Mouse (Mus musculus) midbrain, embryonic 15.5 days (tissue): ENCODE measurements around the gene Disp2. TPM values are rescaled to one million over a fixed set of nuclear protein-coding genes. Genes with fewer than 3 reads are reported as not detected.
A peak's percentile ranks its signal among the peaks of the same experiment; 100 is the strongest.

Experiments used
- ATAC-seq: fragments of 200-750 bp; cut with Nextera tagmentation; replicated peaks from 2 replicates; pipeline ENCODE4 v1.8.0; 2017; ENCODE audit warnings: moderate TSS enrichment
- H3K27ac ChIP-seq: fragments of 300-500 bp; sonication (generic); 2 replicates; pipeline ENCODE4 v1.5.1; 2015; ENCODE audit warnings: mild to moderate bottlenecking, inconsistent platforms
- H3K27me3 ChIP-seq: fragments of 300-500 bp; sonication (generic); replicated peaks from 2 replicates; pipeline ENCODE4 v1.6.1; 2015; ENCODE audit warnings: inconsistent platforms
- H3K36me3 ChIP-seq: fragments of 300-500 bp; sonication (generic); replicated peaks from 2 replicates; pipeline ENCODE4 v1.6.1; 2015; ENCODE audit warnings: inconsistent platforms
- H3K4me1 ChIP-seq: fragments of 300-500 bp; sonication (generic); 2 replicates; pipeline ENCODE4 v1.6.1; 2015; ENCODE audit warnings: inconsistent platforms
- H3K4me2 ChIP-seq: fragments of 300-500 bp; sonication (generic); 2 replicates; pipeline ENCODE4 v1.6.1; 2015; ENCODE audit warnings: inconsistent platforms, mild to moderate bottlenecking, moderate library complexity
- H3K4me3 ChIP-seq: fragments of 300-500 bp; sonication (generic); 2 replicates; pipeline ENCODE4 v1.5.1; 2015; ENCODE audit warnings: mild to moderate bottlenecking, inconsistent platforms
- H3K9ac ChIP-seq: fragments of 300-500 bp; sonication (generic); 2 replicates; pipeline ENCODE4 v1.6.1; 2015; ENCODE audit warnings: mild to moderate bottlenecking, inconsistent platforms
- H3K9me3 ChIP-seq: fragments of 300-500 bp; sonication (generic); 2 replicates; pipeline ENCODE4 v1.6.1; 2016; ENCODE audit warnings: inconsistent platforms
- WGBS: fragments of 180-500 bp; shearing (Covaris S2); methylation state at CpG from one replicate; pipeline ENCODE4 v1.1.7; 2015; ENCODE audit warnings: mixed read lengths; 5-methylcytosine and 5-hydroxymethylcytosine counted together
- polyA plus RNA-seq: library from polyadenylated mRNA; unstranded; fragments of >200 nt; fragmentation: Nextera tagmentation; extraction: Ambion mirVana; gene quantifications from 2 replicates; pipeline ENCODE4 v1.2.1, GENCODE M21; 2015

Disp2 gene
- polyA plus RNA-seq, 1 experiment from 2014 or later = 75.2 TPM

DNA sequence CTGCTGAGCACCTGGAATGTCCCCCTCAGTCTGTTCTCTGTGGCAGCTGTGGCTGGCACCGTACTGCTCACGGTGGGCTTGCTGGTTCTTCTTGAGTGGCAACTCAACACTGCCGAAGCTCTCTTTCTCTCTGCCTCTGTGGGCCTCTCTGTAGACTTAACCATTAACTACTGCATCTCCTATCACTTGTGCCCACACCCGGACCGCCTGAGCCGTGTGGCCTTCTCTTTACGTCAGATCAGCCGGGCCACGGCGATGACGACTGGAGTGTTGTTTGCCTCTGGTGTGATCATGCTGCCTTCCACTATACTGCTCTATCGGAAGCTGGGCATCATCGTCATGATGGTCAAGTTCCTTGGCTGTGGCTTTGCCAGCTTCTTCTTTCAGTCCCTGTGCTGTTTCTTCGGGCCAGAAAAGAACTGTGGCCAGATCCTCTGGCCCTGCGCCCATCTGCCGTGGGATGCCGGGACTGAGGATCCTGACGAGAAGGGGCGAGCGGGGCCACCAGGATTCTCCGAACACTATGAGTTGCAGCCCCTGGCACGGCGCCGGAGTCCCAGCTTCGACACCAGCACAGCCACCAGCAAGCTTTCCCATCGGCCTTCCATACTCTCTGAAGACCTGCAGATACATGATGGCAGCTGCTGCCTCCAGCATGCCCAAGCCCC is 12.2 kb downstream of the Disp2 start:
- 92% methylated on average over 26 of the region's 26 CpGs for WGBS
- no peak overlapping the region for H3K9ac ChIP-seq
- no peak for ATAC-seq
- peaks cover 8% of the 10 kb centered on the region; the same call in 1 of the 2 replicates for H3K27me3 ChIP-seq
- no peak overlapping the region for H3K27ac ChIP-seq
- no peak overlapping the region for H3K4me3 ChIP-seq
- no peaks in the 10 kb centered on the region for H3K9me3 ChIP-seq
- no peak overlapping the region for H3K4me2 ChIP-seq
- H3K4me1 ChIP-seq = peaks cover 8% of the 10 kb centered on the region; the same call in 1 of the 2 replicates
- peaks cover 41% of the 10 kb centered on the region for H3K36me3 ChIP-seq

DNA sequence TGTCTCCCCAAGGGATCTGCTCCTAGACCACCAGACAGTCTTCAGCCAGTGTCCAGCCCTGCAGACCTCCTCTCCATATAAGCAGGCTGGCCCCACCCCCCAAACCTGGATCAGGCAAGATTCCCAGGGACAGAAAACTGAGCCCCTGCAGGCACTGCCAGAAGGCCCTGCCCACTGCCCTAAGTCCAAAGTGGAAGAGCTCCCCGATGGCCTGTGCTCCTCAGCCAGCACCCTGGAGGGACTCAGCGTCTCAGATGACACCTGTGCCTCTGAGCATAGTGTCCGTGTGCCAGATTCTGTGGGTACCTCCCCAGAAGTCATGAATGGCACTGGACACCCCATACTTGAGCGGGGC is 12.7 kb downstream of the Disp2 start:
- H3K4me1 ChIP-seq = peaks cover 8% of the 10 kb centered on the region; the same call in 1 of the 2 replicates
- peaks cover 35% of the 10 kb centered on the region for H3K36me3 ChIP-seq
- no peak overlapping the region for H3K9ac ChIP-seq
- H3K27ac ChIP-seq = no peak overlapping the region
- ATAC-seq = no peak
- no peak overlapping the region for H3K4me2 ChIP-seq
- no peaks in the 10 kb centered on the region for H3K9me3 ChIP-seq
- peaks cover 8% of the 10 kb centered on the region; the same call in 1 of the 2 replicates for H3K27me3 ChIP-seq
- WGBS = 86% methylated on average over 4 of the region's 4 CpGs
- H3K4me3 ChIP-seq = no peak overlapping the region

DNA sequence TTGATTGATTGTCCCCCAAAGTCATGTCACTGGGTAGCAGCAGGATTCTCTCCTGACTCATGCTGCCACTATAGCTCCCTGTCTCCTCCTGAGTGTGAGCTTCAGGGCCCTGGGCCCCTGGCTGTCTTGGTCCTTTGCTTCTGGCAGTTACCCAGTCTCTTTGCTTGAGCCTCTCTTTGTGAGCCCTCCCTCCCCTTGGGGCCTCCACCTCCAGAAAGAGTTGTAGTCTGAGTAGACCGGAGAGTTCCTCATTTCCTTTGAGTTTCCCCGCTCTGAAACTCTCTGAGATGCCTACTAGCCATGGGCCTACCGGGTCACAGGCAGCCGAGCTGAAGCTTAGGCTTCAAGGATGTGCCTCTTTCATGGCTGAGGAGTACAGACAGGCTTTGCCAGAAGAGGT is 14.1 kb downstream of the Disp2 start:
- Histone ChIP-seq H3K4me3 (no peak overlapping the region), H3K27ac (no peak overlapping the region), H3K4me2 (no peak overlapping the region), H3K4me1 (peaks cover 8% of the 10 kb centered on the region; the same call in 1 of the 2 replicates), H3K36me3 (peaks cover 30% of the 10 kb centered on the region), H3K27me3 (peaks cover 8% of the 10 kb centered on the region; the same call in 1 of the 2 replicates), H3K9me3 (no peaks in the 10 kb centered on the region; the same call in 1 of the 2 replicates), H3K9ac (no peak overlapping the region)
- no peak for ATAC-seq
- WGBS = 92% methylated on average over 4 of the region's 4 CpGs

DNA sequence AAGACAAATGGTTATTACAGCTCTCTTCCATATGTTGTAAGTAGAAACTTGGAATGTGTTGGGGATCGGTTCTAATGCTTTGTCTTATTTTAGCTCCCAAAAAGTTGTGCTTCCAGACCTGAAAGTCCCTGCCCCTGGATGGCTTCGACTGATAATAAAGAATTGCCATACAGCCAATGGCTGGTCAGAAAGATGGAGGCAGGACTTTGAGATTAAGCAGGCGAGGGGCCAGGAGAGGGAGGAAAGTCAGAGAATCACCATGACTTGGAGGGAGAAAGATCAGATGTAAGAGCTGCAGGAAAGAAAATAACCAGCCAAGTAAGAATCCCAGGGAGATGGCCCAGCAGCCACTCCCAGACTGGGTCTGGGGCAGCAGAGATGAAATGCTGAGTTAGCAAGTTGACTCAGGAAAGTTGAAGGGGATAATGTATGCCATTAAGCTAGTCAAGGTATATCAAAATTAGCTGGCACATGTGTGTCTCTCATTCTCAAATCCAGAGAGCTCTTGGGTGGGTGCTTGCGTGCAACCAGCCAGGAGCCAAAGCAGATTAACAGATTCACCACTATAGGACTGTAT is 23.1 kb downstream of the Disp2 start:
- no peak overlapping the region for H3K27ac ChIP-seq
- no peak overlapping the region for H3K4me2 ChIP-seq
- no peaks in the 10 kb centered on the region; the same call in 1 of the 2 replicates for H3K9me3 ChIP-seq
- H3K36me3 ChIP-seq = no peaks in the 10 kb centered on the region
- no peak overlapping the region for H3K4me3 ChIP-seq
- H3K4me1 ChIP-seq = no peaks in the 10 kb centered on the region
- WGBS = 74% methylated on average over 4 of the region's 4 CpGs
- H3K27me3 ChIP-seq = no peaks in the 10 kb centered on the region
- no peak overlapping the region for H3K9ac ChIP-seq
- no peak for ATAC-seq

DNA sequence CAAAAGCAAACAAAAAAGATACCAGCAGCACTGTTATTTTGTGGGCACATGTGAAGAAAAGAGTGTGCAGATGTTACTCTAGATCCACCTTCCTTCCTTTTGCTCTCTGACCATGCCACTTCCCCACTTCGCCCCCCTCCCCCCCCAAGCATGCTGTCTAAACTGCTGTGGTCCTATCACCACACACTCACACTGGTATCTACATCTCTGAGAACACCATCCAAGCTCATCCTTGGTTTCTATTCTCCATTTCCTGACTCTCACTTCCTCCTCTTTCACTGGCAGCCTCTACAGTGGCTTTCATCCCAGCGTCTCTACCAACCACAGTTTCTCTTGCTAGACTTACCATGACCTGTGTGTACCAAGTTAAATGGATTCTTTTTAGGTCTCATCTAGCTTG is 25.0 kb downstream of the Disp2 start:
- Histone ChIP-seq H3K4me3 (no peak overlapping the region), H3K4me2 (no peak overlapping the region), H3K27ac (no peak overlapping the region), H3K36me3 (no peaks in the 10 kb centered on the region), H3K4me1 (no peaks in the 10 kb centered on the region), H3K9ac (no peak overlapping the region), H3K27me3 (no peaks in the 10 kb centered on the region), H3K9me3 (no peaks in the 10 kb centered on the region)
- no peak for ATAC-seq
- 82% methylated on average over 2 of the region's 2 CpGs for WGBS

DNA sequence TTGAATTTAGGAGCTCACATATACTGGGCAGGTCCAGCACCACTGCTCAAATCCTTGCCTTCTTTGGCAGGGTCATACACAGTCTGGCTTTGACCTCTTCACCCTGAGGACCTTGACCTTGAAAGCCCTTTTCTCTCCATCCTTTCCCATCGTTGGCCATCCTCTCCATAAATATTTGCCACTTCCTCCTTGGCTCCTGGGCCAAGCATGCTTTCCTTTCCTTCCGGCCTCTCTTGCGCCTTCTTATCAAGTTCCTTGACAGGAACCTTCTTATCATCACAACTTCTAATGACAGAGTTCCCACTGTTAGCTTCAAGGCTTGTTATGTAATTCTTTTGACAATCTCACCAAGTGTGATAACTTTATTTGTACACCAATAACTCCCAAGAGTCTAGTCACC is 25.6 kb downstream of the Disp2 start:
- WGBS = 87% methylated on average over 3 of the region's 3 CpGs
- Histone ChIP-seq H3K27ac (no peak overlapping the region), H3K36me3 (no peaks in the 10 kb centered on the region), H3K4me3 (no peak overlapping the region), H3K9ac (no peak overlapping the region), H3K4me1 (no peaks in the 10 kb centered on the region), H3K4me2 (no peak overlapping the region), H3K27me3 (no peaks in the 10 kb centered on the region), H3K9me3 (no peaks in the 10 kb centered on the region)
- ATAC-seq = no peak

DNA sequence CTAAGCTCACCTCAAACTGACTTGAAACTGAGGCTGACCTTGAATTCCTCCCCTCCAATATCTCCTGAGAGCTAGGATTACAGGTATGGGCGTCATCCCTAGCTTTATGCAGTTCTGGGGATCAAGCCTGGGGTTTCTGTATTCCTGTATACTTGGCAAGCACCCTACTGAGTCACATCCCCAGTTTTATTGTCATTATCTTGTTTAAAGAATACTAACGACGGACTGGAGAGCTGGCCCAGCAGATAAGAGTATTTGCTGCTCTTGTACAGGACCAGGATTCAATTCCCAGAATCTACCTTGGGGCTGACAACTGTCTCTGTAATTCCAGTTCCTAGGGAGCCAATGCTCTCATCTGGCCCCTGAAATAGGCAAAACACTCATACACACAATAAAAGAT is 26.2 kb downstream of the Disp2 start:
- Histone ChIP-seq H3K36me3 (no peaks in the 10 kb centered on the region), H3K27me3 (no peaks in the 10 kb centered on the region), H3K9ac (no peak overlapping the region), H3K27ac (no peak overlapping the region), H3K9me3 (0 out of 2 replicates have a peak, but pooled peaks cover 1% of the 10 kb centered on the region), H3K4me2 (no peak overlapping the region), H3K4me1 (no peaks in the 10 kb centered on the region), H3K4me3 (no peak overlapping the region)
- 41% methylated on average over 3 of the region's 3 CpGs for WGBS
- no peak for ATAC-seq

DNA sequence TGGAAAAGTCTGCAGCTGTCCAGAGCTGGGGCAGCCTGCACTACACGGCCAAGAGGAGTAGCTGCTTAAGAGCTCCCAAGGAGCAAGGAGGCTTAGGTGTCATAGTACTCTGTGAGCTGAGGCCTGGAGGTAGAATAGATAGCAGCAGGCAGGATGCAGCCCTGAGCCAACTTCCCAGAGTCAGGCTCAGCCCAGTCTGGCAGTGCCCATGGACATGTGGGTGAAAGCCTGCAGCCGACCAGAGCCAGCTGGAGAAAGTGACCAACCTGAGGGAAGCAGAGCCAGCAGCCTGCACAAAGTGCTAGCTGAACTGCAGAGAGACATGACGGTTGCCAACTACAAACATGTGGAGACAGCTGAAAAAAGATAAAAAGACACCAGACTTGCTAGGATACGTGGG is 27.3 kb downstream of the Disp2 start:
- no peak overlapping the region for H3K4me3 ChIP-seq
- 68% methylated on average over 4 of the region's 4 CpGs for WGBS
- 0 out of 2 replicates have a peak, but pooled peaks cover 2% of the 10 kb centered on the region for H3K9me3 ChIP-seq
- no peak overlapping the region for H3K9ac ChIP-seq
- no peaks in the 10 kb centered on the region for H3K4me1 ChIP-seq
- H3K36me3 ChIP-seq = no peaks in the 10 kb centered on the region
- ATAC-seq = no peak
- no peaks in the 10 kb centered on the region for H3K27me3 ChIP-seq
- H3K27ac ChIP-seq = no peak overlapping the region
- H3K4me2 ChIP-seq = no peak overlapping the region

DNA sequence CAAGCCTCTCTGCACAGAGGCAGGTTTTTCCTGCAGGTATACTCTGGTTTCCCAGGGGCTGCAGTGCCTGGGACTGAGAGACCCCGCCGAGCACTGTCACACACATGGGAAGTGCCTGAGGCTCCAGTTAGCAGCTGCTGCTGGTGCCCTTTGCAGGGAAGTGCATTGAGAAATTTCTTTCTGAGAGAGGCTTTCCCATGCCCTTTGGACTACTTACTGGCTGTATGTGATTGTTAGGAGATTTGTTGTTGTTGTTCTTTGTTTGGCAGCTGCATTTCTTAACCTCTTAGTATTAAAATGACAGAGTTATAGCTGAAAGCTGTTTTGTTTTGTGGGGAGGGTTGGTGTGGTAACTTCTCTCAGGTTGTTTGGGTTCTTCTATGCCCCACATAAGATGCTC is 31.3 kb downstream of the Disp2 start:
- no peak overlapping the region for H3K4me2 ChIP-seq
- no peak for ATAC-seq
- peaks cover 15% of the 10 kb centered on the region for H3K4me1 ChIP-seq
- H3K4me3 ChIP-seq = no peak overlapping the region
- no peaks in the 10 kb centered on the region for H3K36me3 ChIP-seq
- no peak overlapping the region for H3K9ac ChIP-seq
- WGBS = 39% methylated on average over 2 of the region's 2 CpGs
- H3K27ac ChIP-seq = no peak overlapping the region
- no peaks in the 10 kb centered on the region for H3K27me3 ChIP-seq
- H3K9me3 ChIP-seq = 0 out of 2 replicates have a peak, but pooled peaks cover 2% of the 10 kb centered on the region

DNA sequence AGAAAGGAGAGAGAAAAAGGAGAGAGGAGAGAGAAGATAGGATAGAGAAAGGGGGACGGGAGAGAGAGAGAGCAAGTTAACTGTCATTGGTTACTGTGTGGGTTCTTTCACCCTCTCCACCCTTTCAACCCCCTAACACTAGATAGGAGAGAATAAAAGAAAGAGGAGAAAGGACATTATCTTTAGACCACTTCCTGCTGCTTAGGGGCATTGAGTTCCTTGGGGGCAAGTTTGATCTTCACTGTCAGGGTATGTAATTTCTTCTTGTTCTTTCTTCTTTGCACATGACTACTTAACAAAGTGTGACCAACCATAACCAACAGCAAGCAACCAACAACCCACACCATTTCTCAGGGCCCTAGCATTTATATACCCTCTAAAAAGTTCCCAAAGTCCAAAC is 33.2 kb downstream of the Disp2 start:
- Histone ChIP-seq H3K4me1 (peaks cover 15% of the 10 kb centered on the region), H3K4me3 (no peak overlapping the region), H3K27me3 (no peaks in the 10 kb centered on the region), H3K4me2 (no peak overlapping the region), H3K27ac (no peak overlapping the region), H3K9ac (no peak overlapping the region), H3K9me3 (0 out of 2 replicates have a peak, but pooled peaks cover 2% of the 10 kb centered on the region), H3K36me3 (no peaks in the 10 kb centered on the region)
- no peak for ATAC-seq
- WGBS = 71% methylated on average over 1 of the region's 1 CpGs

DNA sequence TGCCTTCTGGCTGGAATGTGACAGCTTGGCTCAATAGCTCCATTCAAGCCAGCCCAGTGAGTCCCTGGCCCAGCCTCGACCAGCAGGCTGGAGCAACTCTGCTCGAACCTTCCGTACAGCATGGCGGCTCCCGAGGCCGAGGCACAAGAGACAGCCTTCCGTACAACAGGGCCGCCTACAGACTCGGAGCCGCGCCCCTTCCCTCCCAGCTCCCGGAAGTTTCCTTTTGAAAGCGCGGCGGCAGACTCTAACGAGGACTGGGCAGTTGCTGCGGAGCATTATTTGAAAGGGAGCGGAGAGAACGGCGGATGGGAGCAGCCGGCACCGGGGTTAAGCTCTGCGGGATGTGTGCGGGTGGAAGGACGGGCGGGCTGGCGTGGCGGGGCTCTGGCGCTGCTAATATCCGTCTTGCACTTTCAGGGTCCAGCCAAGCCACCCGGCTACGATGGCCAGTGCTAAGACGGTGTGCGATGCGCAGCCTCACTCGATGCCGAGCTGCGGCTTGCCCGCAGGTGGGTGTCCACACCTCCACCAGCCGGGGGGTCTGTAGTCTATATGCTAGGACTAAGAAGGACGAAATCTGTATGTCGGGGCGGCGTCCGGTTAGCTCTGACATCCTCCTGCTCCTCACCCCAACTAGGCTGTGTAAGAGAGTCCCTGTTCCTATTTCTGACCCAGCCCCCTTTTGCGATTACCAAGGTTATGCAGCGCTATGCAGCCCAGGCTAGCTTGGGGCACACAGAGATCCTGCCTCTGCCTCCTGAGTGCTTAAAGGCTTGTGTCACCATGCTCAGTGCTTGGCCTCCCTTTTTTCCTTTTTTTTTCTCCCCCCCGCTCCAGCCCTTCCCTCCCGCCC is 34.7 kb downstream of the Disp2 start, which contains the start of gene Knstrn:
Gene Knstrn, plus strand, starts transcription at position 23 of the 856 bp plus-strand sequence.
- Histone ChIP-seq H3K4me3 (peak within 1 kb of the TSS; percentile 57), H3K27me3 (no peaks in the 10 kb centered on the region), H3K4me1 (peaks cover 15% of the 10 kb centered on the region), H3K36me3 (no peaks in the 10 kb centered on the region), H3K4me2 (peak within 1 kb of the TSS; percentile 87), H3K27ac (no peak within 1 kb of the TSS), H3K9ac (peak within 1 kb of the TSS; percentile 28), H3K9me3 (0 out of 2 replicates have a peak, but pooled peaks cover 2% of the 10 kb centered on the region)
- under 1% methylated on average over 49 of the region's 49 CpGs for WGBS
- ATAC-seq = peak; percentile 98

DNA sequence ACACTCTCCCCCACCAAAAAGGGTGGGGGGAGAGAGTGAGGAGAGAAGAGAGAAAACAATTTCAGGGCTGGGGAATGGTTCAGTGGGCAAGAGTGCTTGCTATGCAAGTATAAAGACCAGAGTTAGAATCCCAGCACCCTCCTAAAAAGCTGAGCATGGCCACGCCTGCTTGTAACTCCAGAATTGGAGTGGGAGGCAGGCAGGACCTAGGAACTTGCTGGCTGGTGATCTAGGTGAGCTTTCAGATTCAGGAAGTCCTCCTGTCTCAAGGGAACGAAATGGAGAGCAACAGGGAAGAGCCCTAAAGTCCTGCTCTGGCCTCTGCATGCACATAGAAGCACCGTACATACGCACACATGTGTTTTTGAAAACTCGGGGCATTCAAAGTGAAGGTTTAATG is 43.3 kb downstream of the Disp2 start:
- H3K9me3 ChIP-seq = no peaks in the 10 kb centered on the region
- no peak for ATAC-seq

More for the DNA sequence above, 43.3 kb downstream of the Disp2 start:
- no peak overlapping the region for H3K4me2 ChIP-seq
- H3K27me3 ChIP-seq = no peaks in the 10 kb centered on the region
- no peak overlapping the region for H3K9ac ChIP-seq
- H3K27ac ChIP-seq = no peak overlapping the region
- 97% methylated on average over 5 of the region's 5 CpGs for WGBS
- no peaks in the 10 kb centered on the region for H3K36me3 ChIP-seq
- no peaks in the 10 kb centered on the region for H3K4me1 ChIP-seq
- H3K4me3 ChIP-seq = no peak overlapping the region
